Mouse (Mus musculus) erythroid progenitor cell, adult 5-6 weeks (primary cell): ENCODE results near the gene Tub. TPM values are rescaled to one million over a fixed set of nuclear protein-coding genes. Genes with fewer than 3 reads are reported as not detected.

ENCODE experiments used
- ATAC-seq: replicated peaks from 2 replicates; pipeline ENCODE4 v1.8.0; 2016; ENCODE audit warnings: moderate number of reproducible peaks, mild to moderate bottlenecking, moderate TSS enrichment, inconsistent platforms; ENCODE audit not compliant: poor library complexity, low FRiP score, severe bottlenecking
- total RNA-seq, 2 experiments: library from RNA; stranded (forward) in 1 of 2; stranded (reverse) in 1 of 2; fragments of 150-400 nt in 1 of 2; fragments of 186-747, 209-891 nt in 1 of 2; gene quantifications; 2 replicates each; pipeline versions ENCODE4 v1.2.3 to v1.2.4; 2015 to 2017; ENCODE audit warnings: low replicate concordance in 2 of 2

The Tub gene
- total RNA-seq, 2 experiments from 2014 or later, result not detected

- ATAC-seq, result no peak
These were observed 18.1 kb downstream of the Tub start for GRCm38 (mm10) chr7:108968201-108968600.

- no peak for ATAC-seq
These were observed 22.1 kb downstream of the Tub start for GRCm38 (mm10) chr7:108972273-108972672.

- no peak for ATAC-seq
These were observed 36.0 kb downstream of the Tub start for GRCm38 (mm10) chr7:108985934-108986708.

GRCm38 (mm10) chr7:108991207-108991606 lies 41.1 kb downstream of the Tub start:
- no peak for ATAC-seq

- ATAC-seq, result no peak
These were observed 43.1 kb downstream of the Tub start for GRCm38 (mm10) chr7:108993230-108993629.

GRCm38 (mm10) chr7:108993881-108994291 lies 43.7 kb downstream of the Tub start:
- no peak for ATAC-seq

DNA sequence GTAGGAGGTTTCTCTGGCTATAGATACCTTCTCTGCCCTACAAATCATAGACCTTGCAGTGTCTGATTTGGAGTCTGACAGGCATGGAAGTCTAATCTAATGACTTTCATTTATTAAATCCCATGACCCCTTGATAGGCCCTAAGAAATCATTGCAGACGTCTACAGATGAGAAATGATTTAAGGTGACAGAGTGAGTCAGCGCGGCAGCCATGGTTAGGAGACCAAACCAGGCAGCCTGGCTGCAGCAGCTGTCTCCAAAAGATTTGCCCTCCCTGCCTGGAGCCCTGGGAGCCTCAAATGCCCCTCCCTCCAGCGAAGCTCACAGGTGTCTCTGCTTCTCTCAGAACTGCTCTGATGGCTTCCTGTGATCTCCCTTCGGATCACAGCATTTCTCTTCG lies 46.0 kb downstream of the Tub start:
- ATAC-seq, result no peak

DNA sequence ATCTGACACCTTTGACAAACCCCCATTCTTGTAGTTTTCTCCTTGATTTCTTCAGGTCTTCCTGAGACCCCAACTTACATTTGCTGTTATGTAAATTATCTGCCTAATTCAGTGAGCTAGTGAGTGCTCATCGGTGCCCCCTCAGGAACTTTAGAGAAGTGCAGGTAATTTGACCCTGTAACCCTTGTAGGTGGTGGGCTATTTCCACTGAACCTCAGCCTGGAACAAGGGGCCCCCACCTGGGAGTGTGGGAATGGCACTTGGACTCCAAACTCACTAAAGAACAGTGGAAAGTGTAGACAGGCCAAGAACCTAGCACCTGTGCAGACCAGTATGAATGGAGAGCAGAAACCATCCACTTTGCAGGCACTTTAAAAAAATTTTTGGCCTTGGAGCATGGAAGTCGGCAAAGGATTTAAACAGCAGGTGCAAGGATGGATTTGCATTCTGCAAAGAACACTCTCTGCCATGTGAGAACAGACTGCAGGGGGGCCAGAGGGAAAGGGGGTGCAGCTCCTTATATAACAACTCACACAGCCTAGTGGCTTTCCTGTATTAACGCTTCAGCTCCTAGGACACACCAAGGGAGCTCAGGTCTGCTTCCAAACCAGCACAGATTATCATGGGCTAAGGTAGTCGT lies 50.3 kb downstream of the Tub start:
- no peak for ATAC-seq

DNA sequence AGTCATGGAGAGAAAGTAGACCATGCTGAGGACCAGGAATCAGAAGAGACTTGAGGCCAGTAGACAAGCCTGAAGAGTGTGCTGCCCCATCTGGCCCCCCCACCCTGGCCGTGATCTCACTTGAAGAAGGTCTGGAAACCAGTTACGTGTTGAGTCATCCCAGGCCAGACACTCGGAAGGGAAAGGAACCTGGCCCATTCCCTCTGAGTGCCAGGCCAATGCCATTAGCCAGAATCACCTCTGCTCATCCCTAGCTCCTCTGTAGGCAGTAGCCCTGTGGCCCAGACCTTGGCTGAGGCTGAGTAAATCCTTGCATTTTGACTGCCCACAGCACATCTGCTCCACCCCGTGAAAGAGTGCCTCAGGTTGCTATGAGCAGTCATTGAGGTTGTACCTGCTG lies 51.8 kb downstream of the Tub start:
- ATAC-seq, result no peak

GRCm38 (mm10) chr7:109003653-109004052 lies 53.5 kb downstream of the Tub start:
- ATAC-seq, result no peak

GRCm38 (mm10) chr7:109009260-109009659 lies 59.1 kb downstream of the Tub start:
- ATAC-seq, result no peak

DNA sequence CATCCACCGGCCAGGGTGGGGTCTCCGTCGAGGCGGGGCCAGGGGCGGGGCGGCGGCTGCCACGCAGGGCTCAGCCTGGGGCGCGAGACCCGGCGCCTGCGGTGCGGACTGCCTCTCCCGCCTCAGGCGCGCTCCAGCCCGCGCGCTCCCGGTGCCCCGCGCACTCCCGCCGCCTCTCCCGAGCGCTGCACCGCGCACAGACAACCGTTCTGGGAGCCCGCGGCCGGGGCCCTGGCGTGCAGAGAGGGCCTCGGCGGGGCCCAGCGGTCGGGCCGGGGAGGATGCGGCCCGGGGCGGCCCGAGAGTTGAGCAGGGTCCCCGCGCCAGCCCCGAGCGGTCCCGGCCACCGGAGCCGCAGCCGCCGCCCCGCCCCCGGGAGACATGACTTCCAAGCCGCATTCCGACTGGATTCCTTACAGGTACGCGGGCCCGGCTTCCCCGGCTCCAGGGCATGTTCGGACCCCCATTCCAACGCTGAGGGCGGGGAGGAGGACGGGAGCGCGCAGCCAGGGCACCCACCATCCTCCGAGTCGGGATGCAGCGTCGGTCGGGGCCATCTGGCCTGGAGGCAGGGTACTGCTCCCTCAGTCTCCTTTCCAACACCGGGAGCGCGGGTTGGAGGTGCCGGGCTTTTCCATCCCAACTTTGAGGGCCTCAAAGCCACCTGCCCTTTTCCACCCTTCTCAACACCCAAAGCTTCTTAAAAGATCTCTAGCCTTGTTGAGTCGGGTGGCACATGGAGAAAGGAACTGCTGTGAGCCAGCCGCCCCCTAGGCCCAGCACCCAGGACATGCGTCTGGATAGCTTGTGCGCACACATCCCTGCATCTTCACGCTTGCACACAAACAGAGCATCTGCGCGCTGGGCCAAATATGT lies 60.8 kb downstream of the Tub start:
- no peak for ATAC-seq

DNA sequence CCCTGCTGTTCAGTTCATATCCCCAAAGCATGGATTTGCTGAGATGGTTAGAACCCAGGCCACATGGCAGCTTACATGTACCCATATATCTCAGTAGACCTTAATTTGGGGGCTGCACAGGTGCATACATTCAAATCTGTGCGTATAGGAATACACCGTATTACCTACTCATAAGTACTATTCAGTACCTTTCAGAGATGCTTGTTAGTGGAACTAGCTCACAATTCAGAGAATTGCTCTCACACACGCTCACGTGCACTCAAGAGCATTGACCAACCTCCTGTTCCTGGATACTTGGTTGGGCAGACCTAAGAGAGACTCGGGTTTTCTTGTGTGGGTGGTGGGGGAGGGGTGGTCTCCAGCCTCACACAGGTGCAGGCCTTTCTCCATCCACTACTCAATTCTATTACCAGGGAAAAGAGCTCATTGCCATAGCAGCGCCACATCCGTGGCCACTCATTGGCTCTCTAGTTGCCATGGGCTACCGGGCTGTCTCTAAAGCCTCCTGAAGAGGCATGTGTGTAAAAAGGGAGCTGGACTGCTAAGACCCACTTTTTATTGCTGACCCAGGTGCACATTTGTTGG lies 61.5 kb downstream of the Tub start:
- no peak for ATAC-seq

DNA sequence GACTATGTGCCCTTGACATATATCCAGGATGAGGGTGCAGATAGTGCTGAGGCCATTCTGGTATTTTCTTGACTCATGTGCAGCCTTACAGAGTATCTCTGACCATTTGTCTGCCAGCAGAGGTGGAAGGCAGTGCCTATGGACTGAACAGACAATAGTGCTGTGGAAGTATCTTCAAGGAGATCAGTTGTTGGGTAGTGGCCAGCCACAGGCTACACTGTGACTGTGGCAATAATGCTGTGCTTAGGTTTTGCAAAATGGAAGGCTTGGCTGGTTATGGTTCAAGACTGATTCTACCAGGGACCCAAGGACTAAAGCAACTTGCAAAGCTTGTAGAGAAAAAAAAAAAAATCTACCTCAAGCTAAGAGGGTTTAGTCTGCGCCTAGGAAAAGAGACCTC lies 62.4 kb downstream of the Tub start:
- no peak for ATAC-seq

DNA sequence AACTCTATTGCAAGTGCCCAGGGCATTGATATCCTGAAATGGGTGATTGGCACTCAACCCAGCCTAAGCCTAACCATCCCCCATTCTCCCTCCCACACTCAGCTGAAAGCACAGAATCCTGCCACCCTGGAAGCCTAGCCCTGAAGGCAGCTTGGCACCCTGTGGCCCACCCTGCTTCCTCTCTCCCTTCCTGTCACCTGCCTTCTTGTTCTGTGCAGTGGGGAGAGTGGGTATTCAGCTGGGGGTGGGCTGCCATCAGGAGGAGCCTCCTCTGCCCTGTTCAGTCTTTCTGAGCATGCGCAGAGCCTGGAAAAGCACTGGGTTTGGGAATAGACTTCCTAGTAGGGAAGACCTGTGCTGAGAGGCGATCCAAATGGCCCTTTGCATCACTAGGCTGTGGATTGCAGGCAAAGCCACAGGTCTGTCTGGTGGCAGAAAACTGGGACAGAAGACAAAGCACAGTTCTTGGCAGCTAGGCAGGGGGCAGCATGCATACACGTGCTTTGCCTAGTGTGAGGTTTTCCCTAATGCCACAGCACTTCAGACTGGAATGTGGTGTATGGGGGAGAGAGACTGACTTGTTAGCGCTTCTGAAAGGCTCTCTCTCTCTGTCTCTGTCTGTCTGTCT lies 63.0 kb downstream of the Tub start:
- ATAC-seq, result no peak

DNA sequence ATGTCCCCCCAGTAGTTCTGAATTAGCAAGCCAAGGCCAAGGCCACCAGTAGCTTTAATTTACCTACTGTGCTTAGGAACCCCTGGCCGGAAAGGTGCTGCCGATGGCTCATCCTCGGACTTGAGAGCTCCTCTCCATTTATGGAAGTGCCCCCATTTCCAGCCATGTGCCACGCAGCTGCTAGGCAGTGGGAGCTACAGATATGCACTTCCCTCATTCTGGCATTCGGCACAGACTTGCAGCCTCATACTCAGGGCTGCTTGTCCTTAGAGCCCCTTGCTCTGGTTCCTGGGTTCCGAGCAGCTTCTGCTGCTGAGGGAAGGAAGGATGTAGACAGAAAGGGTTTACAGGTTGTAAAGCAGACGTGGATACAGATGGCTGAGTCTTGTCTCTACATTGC lies 64.7 kb downstream of the Tub start:
- ATAC-seq, result no peak

DNA sequence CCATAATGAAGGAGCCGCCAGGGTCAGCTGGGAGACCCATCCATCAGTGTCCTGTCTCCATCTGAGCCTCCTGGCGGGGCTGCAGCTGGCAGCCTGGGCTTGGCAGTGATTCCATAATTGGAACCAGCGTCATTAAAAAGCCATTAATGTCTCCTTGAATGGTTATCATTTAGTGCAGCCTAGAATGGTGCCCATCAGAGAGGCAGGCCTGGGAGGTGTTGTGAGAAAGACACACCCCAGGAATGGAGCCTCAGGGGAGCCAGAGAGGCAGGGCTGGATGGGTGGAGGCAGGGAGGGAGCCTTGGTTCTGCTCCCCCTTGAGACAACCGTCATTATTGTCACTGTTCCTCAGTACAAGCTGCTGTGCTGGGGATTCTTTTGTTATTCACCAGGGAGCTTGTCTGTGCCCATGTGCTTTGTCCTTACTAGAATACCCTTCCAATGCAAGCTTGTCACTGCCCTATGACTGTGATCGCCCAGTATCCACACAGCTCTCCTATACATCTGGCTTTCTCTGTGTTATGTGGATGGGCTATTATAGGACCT lies 66.3 kb downstream of the Tub start:
- no peak for ATAC-seq

DNA sequence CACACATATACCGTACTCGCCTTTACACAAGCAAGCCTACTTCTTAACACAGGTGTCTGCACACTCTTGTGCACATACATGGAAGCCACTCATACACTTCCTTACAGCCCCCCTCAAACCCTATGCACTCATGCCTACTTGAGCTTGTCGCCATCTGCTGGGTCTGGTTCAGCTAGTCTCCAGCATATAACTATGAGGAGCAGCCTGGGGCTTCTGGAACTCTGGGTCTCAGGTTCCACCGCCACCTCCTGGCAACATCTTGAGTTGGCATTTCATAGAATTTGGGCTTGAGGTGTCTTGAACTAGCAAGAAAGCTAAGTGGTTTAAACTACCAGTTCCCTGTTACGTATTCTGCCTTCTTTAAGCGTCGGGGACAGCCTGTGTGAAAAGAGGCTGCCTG lies 69.1 kb downstream of the Tub start:
- no peak for ATAC-seq

DNA sequence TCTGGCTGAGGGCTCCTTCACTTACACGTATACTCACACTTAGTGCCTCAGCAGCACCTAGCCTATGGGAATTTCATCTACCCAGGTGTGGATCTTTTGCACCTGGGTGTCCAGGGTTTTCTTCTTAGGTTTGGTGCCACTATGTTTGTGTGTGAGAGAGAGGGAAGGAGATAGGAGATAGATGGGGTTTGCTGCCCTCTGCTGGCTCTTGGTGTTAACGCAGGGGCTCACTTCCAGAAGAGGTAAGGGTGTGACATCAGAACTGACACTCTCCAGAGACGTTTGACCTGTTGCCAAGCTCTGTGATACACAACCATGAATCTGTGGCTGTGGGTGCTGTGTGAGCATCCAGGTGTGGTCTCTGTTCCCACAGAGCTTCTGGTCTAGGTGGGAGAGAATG lies 71.3 kb downstream of the Tub start:
- ATAC-seq, result peak; percentile 47; the same call in 1 of the 2 replicates

GRCm38 (mm10) chr7:109025743-109026142 lies 75.6 kb downstream of the Tub start:
- ATAC-seq, result no peak
